Mouse (Mus musculus) heart, embryonic 16.5 days (tissue): ENCODE measurements around the gene Dolpp1. TPM values are rescaled to one million over a fixed set of nuclear protein-coding genes. Genes with fewer than 3 reads are reported as not detected.

Source experiments
- ATAC-seq: fragments of 200-750 bp; cut with Nextera tagmentation; replicated peaks from 2 replicates; pipeline ENCODE4 v1.8.0; 2017; ENCODE audit warnings: moderate number of reproducible peaks; ENCODE audit not compliant: insufficient read depth, low FRiP score; ENCODE audit errors: extremely low read depth
- H3K27ac ChIP-seq: fragments of 300-500 bp; sonication (generic); 2 replicates; pipeline ENCODE4 v1.5.1; 2014; ENCODE audit warnings: mild to moderate bottlenecking, low read length, control low read depth, moderate library complexity
- H3K27me3 ChIP-seq: fragments of 300-500 bp; sonication (generic); 2 replicates; pipeline ENCODE4 v1.6.1; 2014; ENCODE audit warnings: low read length, mixed read lengths; ENCODE audit not compliant: control insufficient read depth, insufficient read depth
- H3K36me3 ChIP-seq: fragments of 300-500 bp; sonication (generic); 2 replicates; pipeline ENCODE4 v1.6.1; 2014; ENCODE audit not compliant: control insufficient read depth, insufficient read depth
- H3K4me1 ChIP-seq: fragments of 300-500 bp; sonication (generic); 2 replicates; pipeline ENCODE4 v1.6.1; 2014; ENCODE audit warnings: low read length, mixed read lengths; ENCODE audit not compliant: control insufficient read depth, insufficient read depth
- H3K4me2 ChIP-seq: fragments of 300-500 bp; sonication (generic); 2 replicates; pipeline ENCODE4 v1.6.1; 2014; ENCODE audit warnings: low read depth, mild to moderate bottlenecking, control low read depth, low read length
- H3K4me3 ChIP-seq: fragments of 300-500 bp; sonication (generic); 2 replicates; pipeline ENCODE4 v1.5.1; 2014; ENCODE audit warnings: mild to moderate bottlenecking, control low read depth, low read length
- H3K9ac ChIP-seq: fragments of 300-500 bp; sonication (generic); 2 replicates; pipeline ENCODE4 v1.6.1; 2014; ENCODE audit warnings: low read length, control low read depth
- H3K9me3 ChIP-seq: fragments of 300-500 bp; sonication (generic); replicated peaks from 2 replicates; pipeline ENCODE4 v1.6.1; 2016; ENCODE audit warnings: low read length; ENCODE audit not compliant: control insufficient read depth
- WGBS: fragments of 180-500 bp; shearing (Covaris S2); extraction: QIAGEN DNeasy Blood & Tissue Kit; methylation state at CpG from one replicate; pipeline ENCODE4 v1.1.7; 2014; 5-methylcytosine and 5-hydroxymethylcytosine counted together
- polyA plus RNA-seq: library from polyadenylated mRNA; unstranded; fragments of >200 nt; fragmentation: Nextera tagmentation; extraction: Ambion mirVana; gene quantifications from 2 replicates; pipeline ENCODE4 v1.2.1, GENCODE M21; 2015

The Dolpp1 gene
- polyA plus RNA-seq, 1 experiment from 2014 or later: 26.0 TPM

GRCm38 (mm10) chr2:30386913-30387312 lies 5.1 kb upstream of the Dolpp1 start:
- no peaks in the 10 kb centered on the region for H3K27me3 ChIP-seq
- WGBS: 78% methylated on average over 9 of the region's 9 CpGs

GRCm38 (mm10) chr2:30389000-30389399 lies 3.1 kb upstream of the Dolpp1 start:
- H3K4me3 ChIP-seq: no peak overlapping the region
- no peak overlapping the region for H3K4me2 ChIP-seq
- H3K9me3 ChIP-seq: no peaks in the 10 kb centered on the region
- H3K27ac ChIP-seq: no peak overlapping the region
- H3K27me3 ChIP-seq: no peaks in the 10 kb centered on the region
- ATAC-seq: no peak
- 88% methylated on average over 2 of the region's 2 CpGs for WGBS
- peaks cover 17% of the 10 kb centered on the region for H3K4me1 ChIP-seq
- peaks cover 4% of the 10 kb centered on the region for H3K36me3 ChIP-seq
- H3K9ac ChIP-seq: no peak overlapping the region

More at GRCm38 (mm10) chr2:30386913-30387312, 5.1 kb upstream of the Dolpp1 start:
- H3K4me3 ChIP-seq: no peak overlapping the region
- H3K9me3 ChIP-seq: no peaks in the 10 kb centered on the region
- peaks cover 8% of the 10 kb centered on the region for H3K4me1 ChIP-seq
- H3K36me3 ChIP-seq: peaks cover 23% of the 10 kb centered on the region
- ATAC-seq: no peak
- H3K27ac ChIP-seq: no peak overlapping the region
- no peak overlapping the region for H3K9ac ChIP-seq
- H3K4me2 ChIP-seq: no peak overlapping the region

GRCm38 (mm10) chr2:30392577-30393369 lies 719 bp downstream of the Dolpp1 start:
- ATAC-seq: peak; percentile 69
- peaks cover 18% of the 10 kb centered on the region for H3K4me1 ChIP-seq
- no peaks in the 10 kb centered on the region for H3K27me3 ChIP-seq
- H3K9ac ChIP-seq: peak overlapping the region; percentile 81
- peak overlapping the region; percentile 89 for H3K27ac ChIP-seq
- peak overlapping the region; percentile 90 for H3K4me2 ChIP-seq
- no peaks in the 10 kb centered on the region for H3K9me3 ChIP-seq
- H3K4me3 ChIP-seq: peak overlapping the region; percentile 82
- H3K36me3 ChIP-seq: peaks cover 15% of the 10 kb centered on the region
- WGBS: under 1% methylated on average over 51 of the region's 54 CpGs

GRCm38 (mm10) chr2:30393370-30393656 lies 1.3 kb downstream of the Dolpp1 start:
- no peak for ATAC-seq
- WGBS: 50% methylated on average over 1 of the region's 1 CpGs

GRCm38 (mm10) chr2:30395757-30396156 lies 3.7 kb downstream of the Dolpp1 start:
- WGBS: 87% methylated on average over 7 of the region's 7 CpGs

More at GRCm38 (mm10) chr2:30393370-30393656, 1.3 kb downstream of the Dolpp1 start:
- peak overlapping the region; percentile 90 for H3K4me2 ChIP-seq
- peaks cover 18% of the 10 kb centered on the region for H3K4me1 ChIP-seq
- H3K9me3 ChIP-seq: no peaks in the 10 kb centered on the region
- H3K4me3 ChIP-seq: peak overlapping the region; percentile 82
- peak overlapping the region; percentile 81 for H3K9ac ChIP-seq
- no peaks in the 10 kb centered on the region for H3K27me3 ChIP-seq
- H3K36me3 ChIP-seq: peaks cover 15% of the 10 kb centered on the region
- H3K27ac ChIP-seq: peak overlapping the region; percentile 89

GRCm38 (mm10) chr2:30396246-30396645 lies 4.2 kb downstream of the Dolpp1 start:
- no peak for ATAC-seq
- H3K4me1 ChIP-seq: peaks cover 27% of the 10 kb centered on the region
- H3K9ac ChIP-seq: no peak overlapping the region
- H3K9me3 ChIP-seq: no peaks in the 10 kb centered on the region
- no peak overlapping the region for H3K4me2 ChIP-seq
- no peak overlapping the region for H3K4me3 ChIP-seq
- 94% methylated on average over 7 of the region's 7 CpGs for whole genome bisulfite sequencing
- H3K36me3 ChIP-seq: peaks cover 19% of the 10 kb centered on the region
- no peak overlapping the region for H3K27ac ChIP-seq
- H3K27me3 ChIP-seq: no peaks in the 10 kb centered on the region

More at GRCm38 (mm10) chr2:30395757-30396156, 3.7 kb downstream of the Dolpp1 start:
- Histone ChIP-seq H3K4me1 (peaks cover 27% of the 10 kb centered on the region), H3K4me3 (no peak overlapping the region), H3K36me3 (peaks cover 17% of the 10 kb centered on the region), H3K4me2 (no peak overlapping the region), H3K9ac (no peak overlapping the region), H3K27me3 (no peaks in the 10 kb centered on the region), H3K27ac (no peak overlapping the region), H3K9me3 (no peaks in the 10 kb centered on the region)
- no peak for ATAC-seq

GRCm38 (mm10) chr2:30397986-30398512 lies 6.0 kb downstream of the Dolpp1 start:
- H3K27me3 ChIP-seq: no peaks in the 10 kb centered on the region
- no peak overlapping the region for H3K4me2 ChIP-seq
- no peak for ATAC-seq
- H3K27ac ChIP-seq: no peak overlapping the region
- no peak overlapping the region for H3K9ac ChIP-seq
- no peak overlapping the region for H3K4me3 ChIP-seq
- H3K4me1 ChIP-seq: peaks cover 21% of the 10 kb centered on the region
- WGBS: 84% methylated on average over 10 of the region's 10 CpGs
- peaks cover 34% of the 10 kb centered on the region for H3K36me3 ChIP-seq
- no peaks in the 10 kb centered on the region for H3K9me3 ChIP-seq

GRCm38 (mm10) chr2:30399191-30400171 lies 7.4 kb downstream of the Dolpp1 start:
- peak; percentile 68 for ATAC-seq
- 51% methylated on average over 20 of the region's 20 CpGs for WGBS
- peaks cover 38% of the 10 kb centered on the region for H3K36me3 ChIP-seq

More at GRCm38 (mm10) chr2:30399191-30400171, 7.4 kb downstream of the Dolpp1 start:
- no peaks in the 10 kb centered on the region for H3K27me3 ChIP-seq
- peak overlapping the region; percentile 85 for H3K27ac ChIP-seq
- no peaks in the 10 kb centered on the region for H3K9me3 ChIP-seq
- peaks cover 11% of the 10 kb centered on the region; the same call in 1 of the 2 replicates for H3K4me1 ChIP-seq
- H3K9ac ChIP-seq: no peak overlapping the region; the same call in none of the 2 replicates
- no peak overlapping the region for H3K4me2 ChIP-seq
- H3K4me3 ChIP-seq: no peak overlapping the region
